Mouse (Mus musculus) T-cell, adult 2 months (primary cell): ENCODE measurements around the gene Higd1b.

ENCODE experiments used
- DNase-seq: peaks from one replicate; pipeline ENCODE4 v3.0.0; 2022; ENCODE audit warnings: low spot score

Gene Higd1b

DNA sequence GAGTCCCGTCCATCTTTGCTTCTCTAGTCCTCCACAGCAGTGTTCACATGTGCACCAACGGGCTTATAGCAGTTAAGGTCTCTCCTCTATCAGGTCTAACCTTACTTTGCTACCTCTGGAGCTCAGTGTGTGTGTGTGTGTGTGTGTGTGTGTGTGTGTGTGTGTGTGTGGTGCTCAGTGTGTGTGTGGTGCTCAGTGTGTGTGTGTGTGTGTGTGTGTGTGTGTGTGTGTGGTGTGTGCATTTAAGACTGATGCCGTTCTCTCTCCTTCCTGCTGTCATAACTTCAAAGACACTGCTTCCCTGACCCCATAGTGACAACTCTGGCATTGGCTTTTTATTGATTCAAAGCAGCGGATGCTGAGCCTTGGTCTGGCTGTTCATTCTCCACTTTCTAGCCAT lies at the start of gene Higd1b:
TSS of gene Higd1b (plus strand) at position 301 of the 400 bp plus-strand sequence.
- DNase-seq: no peak

DNA sequence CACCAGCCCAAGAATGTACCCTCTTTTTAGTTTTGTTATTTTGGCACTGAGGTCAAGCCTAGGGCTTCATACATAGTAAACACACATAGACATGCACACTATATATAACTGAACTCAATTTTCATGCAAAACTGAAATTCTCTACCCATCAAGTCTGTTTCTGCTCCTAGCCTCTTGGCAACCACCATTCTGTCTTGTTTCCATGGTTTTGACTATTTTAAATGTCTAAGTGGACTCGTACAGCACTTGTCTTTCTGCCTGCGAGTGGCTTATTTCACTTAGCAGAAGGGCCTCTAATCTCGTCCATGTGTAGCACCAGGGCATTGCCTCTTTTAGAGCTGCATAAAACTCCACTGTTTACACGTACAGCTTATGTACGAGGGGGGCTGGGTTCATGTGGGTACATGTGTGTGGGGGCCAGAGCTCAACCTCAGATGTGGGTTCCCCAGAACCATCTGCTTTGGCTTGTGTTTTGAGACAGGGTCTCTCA lies 47.9 kb upstream of the Higd1b start:
- DNase-seq: no peak

DNA sequence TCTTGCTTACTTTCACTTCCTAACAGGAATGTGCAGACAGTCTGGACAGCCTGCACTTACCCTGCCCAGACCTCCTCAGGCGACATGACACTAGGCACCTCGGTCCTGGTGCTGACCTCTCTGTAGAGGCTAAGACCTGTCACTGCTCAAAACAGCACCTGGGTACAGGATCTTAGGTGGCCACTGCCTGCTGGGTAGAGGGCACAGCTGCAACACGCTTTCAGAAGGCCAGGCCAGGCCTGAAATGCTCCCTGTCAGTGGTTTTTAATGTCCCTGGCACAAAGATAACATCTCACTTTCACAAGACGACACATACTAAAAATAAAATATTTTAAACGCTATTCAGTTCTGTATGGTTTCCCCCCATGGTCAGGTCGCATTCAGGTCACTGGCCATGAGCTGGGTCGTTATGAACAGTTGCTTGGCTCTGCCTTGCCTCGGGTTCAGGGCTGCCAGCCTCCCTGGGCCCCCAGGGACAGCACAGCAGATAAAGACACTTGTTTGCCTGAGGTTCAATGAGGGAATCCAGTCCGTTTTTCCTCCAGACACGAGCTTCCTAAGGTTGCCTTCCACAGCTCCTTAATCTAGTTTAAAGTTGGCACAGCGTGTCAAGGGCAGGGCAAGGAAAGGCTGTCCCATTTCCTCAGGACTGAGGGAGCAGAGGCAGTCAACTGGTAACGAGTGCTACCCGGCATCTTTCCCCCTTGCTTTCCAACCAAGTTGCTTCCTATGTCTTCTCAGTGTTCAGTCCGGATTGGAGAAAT lies 43.8 kb upstream of the Higd1b start:
- DNase-seq: no peak

DNA sequence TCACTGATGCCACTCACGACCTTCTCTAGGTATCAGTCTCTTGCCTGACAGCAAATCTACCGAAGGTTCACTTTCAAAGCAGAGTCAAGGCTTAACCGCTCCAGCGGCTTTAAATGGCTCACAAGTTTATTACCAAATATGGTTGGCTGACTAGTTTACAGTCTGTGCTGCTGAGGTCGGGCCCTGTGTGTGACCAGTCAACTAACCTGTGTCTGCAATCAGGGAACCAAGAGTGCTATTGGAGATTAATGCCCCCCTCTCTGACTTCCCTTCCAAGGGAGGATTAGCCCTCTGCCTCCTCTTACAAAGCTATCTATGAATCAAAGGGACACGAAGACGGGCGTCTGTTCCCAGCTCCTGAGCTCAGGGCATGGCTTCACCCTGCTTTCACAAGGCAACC lies 41.5 kb upstream of the Higd1b start:
- no peak for DNase-seq

DNA sequence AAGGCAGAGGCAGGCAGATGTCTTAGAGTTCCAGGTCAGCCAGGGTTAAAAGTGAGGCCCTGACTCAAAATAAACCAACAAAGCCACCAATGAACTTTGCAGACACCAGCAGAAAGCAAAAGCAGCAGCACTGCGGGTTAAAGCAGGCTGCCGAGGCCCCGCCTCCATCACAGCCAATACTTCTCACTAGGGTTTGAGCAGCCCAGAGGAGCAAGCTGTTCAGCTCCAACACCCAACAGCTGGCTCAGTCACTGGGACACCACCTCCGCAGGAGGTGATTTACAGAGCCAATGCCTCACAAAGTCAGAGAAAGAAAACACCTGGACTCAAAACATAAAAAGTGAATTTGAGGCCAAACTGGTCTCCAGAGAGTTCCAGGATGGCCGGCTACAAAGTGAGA lies 32.2 kb upstream of the Higd1b start:
- DNase-seq: no peak

DNA sequence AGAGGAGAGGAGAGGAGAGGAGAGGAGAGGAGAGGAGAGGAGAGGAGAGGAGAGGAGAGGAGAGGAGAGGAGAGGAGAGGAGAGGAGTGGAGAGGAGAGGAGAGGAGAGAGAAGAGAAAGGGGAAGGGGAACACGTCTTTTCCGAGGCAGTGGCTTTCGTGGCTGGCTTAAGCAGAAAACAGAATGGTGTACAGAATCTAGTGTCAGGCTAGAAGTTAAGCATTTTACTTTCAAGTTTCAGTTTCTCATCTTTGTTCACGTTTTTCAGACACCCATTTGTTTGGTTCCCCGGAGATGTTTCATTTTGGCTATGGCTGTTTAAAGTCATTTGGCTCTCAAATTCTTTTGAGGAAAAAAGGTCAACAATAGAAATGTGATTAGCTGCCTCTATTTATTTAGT lies 27.4 kb upstream of the Higd1b start:
- DNase-seq: no peak

DNA sequence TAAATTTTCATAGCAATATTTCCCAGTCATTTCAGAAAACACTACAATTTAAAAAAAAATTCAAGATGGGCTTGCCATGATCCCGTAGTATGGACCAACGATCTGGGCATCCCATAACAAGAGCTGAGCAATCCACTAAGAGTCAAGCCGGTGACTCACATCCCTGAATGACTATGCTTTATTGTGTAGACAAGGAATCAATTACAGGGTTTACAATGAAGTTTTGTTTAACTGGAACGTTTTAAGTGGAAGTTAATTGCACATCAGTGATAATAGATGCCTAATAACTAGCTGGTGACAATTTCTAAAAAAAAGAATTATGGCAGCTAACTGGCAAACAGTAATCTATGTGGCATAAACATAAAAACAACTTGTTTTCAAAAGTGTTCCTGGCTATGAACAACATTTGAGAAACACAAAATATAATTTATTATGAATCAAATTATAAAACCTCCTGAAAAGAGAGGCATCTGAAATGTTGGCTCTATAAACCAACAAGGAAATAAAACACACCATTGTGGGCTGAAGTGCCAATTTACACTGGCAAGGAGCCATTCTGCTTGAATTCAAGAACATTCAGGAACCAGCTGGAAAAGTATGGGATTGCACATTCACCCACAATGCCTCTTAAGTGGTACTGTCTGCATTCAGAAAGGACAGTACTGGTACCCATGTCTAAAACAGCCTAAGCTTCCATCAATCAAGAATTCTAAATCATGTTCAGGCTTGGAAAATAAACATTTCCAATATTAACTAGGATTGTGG lies 24.7 kb upstream of the Higd1b start:
- DNase-seq: no peak

DNA sequence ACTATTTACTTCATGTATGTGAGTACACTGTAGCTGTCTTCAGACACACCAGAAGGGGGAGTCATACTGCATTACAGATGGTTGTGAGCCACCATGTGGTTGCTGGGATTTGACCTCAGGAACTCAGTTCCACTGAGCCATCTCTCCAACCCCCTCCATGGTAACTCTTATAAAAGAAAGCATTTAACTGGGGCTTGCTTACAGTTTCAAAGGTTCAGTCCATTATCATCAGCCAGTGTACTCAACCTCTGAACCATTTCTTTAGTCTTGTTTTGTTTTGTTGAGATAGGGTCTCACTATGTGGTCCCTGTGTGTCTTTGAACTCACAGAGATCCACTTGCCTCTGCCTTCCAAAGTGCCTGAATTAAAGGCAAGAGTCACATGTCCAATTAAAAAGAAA lies 20.8 kb upstream of the Higd1b start:
- DNase-seq: no peak

DNA sequence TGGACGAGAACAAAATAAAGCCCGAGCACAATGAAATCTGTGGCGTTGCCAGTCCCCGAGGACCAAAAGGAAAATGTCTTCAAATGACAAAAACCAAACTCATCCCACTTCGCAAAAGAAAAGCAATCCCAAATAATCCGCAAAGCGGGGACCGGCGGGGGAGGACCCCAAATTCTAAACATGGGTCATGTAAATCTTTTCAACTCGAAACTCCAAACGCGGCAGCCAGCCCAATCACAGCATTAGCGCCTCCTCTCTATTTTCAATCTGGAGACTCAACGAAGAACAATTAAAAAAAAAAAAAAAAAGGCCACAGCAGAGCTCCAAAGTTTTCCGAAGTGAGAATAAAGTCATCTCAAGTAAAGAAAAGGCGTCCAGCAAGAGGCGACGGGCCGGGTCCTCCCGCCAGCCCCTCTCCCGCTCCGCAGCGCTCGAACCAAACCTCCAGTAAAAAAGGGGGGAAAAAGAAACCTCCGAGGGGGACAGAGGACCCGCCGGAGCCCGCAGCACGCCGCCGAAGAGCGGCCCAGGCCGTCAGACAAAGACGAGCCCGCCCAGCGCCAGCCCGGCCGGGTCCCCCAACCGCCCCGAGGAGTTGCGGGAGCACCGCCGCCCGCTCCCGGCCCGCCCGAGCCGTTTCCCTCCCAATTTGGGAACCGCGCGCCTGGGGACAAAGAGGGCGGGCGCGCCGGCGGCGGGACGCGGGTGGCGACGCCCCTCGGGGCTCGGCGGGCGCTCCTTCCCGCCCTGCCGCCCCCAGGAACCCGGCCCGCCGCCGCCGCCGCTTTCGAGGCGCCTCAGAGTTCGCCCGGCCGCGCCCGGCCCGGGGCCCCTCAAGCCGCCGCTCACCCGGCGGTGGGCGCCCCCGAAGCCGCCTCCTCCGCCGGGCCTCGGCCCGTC lies 17.3 kb upstream of the Higd1b start:
- DNase-seq: no peak

DNA sequence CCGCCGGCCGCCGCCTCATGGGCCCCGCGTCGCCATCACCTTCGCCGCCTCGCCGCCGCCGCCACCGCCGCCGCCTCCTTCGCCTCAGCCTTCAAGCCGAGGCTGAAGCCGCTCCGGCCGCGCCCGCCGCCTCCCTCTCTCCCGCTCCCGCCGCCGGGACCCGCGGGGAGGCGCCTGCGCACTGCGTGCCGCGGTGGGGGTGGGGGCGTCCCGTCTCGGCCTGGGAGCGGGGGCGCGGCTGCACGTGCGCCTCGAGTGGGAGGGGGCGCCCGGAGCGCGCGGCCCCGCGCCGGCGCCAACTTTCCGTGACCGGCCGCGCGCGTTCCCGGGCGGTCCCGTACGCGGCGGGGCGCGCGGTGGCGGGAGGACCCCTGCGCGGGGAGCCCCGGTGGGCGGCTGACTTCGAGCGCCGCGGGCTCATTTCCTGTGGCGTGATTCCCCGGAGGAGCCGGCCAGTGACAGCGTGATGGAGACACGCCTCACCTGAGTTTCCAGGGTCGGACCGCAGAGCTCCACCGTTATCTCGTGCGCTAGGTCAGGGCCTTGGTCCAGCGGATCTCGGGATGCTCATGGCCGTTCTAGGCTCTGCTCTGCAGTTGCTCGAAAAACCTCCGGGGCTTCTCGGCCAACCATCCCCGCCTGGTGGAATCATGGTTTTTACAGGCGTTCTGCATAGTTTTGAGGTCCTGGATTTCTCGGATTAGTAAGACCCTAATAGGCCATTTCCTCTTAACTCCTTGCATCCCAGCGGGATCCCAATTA lies 16.4 kb upstream of the Higd1b start, which contains the start of gene Gjc1:
TSS of gene Gjc1 (minus strand) at position 680 of the 762 bp plus-strand sequence.
- peak; percentile 4 for DNase-seq

DNA sequence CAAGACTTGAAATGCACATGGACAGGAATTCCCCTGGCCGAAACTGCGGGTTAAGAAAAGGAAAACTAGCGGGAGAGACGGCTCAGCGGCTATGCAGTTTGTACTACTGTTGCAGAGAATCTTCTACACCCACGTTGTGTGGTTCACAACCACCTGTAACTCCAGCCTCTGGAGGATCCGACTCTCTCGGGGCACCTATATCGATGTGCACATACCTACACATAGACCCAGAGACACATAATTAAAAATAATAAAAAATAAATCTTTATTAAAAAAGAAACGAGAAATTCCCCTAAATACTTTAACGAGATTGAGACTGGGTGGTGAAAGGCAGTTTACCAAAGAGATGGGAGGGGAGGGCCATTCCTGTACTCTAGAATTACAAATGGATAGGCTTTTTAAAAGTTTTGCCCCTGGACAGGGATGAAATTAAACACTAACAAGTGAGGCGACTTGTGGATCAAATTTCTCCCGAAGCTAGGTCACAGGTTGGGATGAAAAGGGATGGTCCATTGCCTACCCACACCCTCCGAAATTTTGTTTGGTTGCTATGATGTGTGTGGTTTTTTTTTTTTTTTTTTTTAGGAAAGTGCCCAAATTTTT lies 15.8 kb upstream of the Higd1b start:
- DNase-seq: no peak

DNA sequence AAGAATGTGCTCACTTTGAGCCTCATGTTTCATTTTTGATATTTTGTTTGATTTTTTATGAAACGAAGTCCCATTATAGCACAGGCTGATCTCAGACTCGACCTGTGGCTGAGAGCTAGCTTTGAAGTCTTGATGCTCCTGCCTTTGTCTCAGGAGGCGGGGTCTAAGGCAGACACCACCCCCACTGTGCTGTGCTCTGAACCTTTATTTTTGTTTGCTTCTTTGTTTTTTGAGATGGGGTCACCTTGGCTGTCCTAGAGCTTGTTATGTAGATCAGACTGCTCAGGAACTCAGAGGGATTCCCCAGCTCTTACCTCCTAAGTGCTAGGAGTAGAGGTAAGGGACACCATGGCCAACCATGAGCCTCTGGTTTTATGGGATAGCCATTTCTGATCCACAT lies 15.2 kb upstream of the Higd1b start:
- no peak for DNase-seq

DNA sequence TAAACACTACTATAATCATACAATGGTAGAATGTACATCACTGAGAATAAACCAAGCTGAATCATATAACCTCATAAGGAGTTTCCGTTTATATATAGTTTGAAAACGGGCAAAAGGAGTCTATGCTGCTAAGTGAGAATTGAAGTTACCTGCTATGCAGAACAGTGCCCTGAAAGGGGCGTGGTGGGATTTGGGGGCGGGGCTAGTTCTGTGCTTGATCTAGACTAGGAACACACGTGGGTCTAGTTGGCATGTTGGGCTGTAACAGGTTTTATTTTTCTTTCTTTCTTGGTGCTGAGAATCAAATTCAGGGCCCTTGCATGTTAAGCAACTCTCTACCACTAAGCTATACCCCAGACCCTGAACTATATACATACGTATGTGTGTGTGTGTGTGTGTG lies 14.4 kb upstream of the Higd1b start:
- DNase-seq: peak; percentile 23

DNA sequence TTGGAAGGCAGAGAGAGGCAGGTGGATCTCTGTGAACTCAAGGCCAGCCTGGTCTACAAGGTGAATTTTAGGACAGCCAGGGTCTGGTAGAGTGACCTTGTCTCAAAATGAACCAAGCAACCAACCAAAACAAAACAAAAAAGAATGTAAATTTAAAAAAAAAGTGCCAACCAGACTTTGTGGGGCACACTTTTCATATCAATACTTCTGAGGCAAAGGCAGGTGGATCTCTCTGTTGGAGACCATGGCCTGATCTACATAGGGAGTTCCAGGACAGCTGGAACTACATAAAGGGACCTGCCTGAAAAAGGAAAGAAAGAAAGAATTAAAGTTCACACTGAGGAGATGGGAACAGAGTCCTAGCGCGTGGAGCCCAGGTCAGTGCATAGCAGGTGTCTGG lies 9.2 kb upstream of the Higd1b start:
- DNase-seq: no peak

DNA sequence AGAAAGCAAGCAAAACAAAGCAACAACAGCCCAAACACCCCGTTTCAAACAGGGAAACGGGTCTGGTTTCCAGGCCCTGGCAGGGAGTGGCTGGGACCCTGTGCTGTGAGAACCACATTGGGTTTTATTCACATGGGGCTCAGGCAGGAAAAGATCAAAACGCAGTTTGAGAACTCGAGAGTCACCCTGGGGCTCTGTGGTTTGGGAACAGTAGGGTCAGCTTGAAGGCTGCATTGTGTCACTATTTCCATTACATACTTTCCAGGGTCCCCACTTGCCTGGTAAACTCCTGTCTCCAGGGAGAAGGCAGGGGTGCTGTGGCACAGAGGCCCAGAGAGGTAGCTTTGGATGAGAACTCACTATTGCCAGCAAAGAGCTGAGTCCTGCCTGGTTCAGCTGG lies 8.6 kb upstream of the Higd1b start:
- no peak for DNase-seq

DNA sequence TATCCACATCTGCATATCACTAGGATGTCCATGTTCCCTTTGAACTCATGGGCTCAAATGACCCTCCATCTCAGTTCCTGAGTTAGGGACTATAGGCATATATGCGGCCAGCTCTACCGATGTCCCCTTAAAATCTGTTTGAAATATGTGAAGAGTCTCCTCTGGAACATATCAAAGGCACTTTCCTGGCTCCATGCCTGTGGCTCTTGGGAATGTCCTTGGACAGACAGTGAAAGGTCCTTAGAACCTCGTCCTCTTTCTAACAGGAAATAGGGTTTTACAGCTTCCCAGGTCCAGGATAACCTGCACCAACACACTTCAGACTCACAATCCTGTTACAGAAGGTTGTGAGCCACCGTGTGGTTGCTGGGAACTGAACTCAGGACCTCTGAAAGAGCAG lies 5.4 kb upstream of the Higd1b start:
- DNase-seq: no peak

DNA sequence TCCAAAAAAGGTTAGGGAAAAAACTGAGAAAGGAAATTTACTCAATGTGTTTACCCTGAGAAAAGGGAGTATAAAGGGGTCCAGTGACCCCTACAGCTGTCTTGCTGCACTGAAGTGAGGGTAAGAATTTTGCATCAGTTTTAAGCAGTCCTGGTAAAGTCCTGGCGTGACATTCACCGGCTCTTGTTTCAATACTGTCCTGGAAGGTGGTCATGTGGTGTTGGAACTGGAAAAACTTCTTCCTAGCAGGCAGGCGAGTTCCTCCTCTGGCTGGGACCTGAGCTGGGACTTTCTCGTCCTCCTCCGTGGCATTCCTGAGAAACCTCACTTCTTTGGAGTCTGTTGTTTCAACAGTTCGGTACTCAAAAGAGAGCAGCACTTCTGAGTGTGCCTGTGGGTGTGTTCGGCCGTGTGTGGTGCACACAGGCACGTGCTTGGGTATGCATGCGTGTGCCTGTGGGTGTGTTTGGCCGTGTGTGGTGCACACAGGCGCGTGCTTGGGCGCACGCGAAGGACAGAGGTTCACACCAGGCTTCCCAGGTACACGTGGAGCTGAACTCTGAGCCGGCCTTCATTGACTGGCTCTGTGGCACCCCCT lies 2.9 kb upstream of the Higd1b start:
- DNase-seq: no peak

DNA sequence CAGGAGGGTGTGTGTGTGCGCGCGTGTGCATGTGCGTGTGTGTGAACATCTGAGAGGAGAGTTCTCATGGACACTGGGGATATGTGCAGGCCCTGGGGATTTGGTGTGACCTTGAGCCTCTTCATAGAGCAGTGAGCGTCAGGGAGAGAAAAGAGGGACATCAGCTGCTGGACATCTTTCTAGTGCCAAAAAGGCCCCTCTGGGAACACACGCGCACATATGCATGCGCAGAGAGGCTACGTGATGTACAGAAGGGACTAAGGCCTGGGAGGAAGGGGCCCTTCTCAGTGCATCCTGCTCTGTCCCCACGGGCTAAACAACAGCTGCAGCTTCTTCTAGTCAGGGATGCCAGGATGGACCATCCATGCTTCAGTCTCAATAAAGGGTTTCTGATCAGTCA lies 1.4 kb upstream of the Higd1b start:
- no peak for DNase-seq

DNA sequence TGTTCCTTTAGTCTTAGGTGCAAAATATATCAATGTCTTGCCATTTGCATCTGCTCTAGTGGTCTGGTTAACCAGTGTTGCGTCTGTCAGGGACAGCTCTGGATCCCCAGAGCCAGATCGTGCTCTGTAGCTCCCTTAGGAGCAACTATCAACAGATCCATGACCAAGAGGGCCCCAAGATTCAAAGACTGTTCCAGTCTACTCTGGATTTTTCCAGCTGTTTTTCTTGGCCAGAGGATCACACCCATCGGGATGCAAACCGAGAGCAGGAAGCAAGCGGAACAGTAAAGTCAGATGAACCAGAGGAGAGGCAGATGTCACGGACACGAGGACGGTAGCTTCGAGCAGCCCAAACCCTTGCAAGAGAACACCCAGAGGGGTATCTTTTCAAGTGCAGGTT lies 497 bp downstream of the Higd1b start:
- DNase-seq: no peak

DNA sequence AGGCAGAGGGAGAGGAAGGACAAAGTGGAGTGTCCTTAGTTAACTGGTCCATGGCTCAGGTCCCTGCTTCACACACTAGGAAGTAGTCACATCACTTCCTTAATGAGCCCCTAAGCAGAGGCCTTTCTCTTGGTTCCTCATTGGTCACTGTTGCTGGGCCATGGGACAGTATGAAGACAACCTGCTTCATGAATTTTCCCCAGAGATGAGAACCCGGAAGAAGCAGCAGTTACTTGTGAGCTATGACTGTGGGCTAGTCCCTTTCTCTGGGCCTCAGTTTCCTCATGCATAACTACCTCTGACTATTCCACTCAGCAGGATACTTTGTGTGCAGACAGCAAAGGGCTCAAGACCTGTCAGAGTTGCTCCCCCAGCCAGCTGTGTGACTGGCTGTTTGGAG lies 1.7 kb downstream of the Higd1b start:
- DNase-seq: no peak

DNA sequence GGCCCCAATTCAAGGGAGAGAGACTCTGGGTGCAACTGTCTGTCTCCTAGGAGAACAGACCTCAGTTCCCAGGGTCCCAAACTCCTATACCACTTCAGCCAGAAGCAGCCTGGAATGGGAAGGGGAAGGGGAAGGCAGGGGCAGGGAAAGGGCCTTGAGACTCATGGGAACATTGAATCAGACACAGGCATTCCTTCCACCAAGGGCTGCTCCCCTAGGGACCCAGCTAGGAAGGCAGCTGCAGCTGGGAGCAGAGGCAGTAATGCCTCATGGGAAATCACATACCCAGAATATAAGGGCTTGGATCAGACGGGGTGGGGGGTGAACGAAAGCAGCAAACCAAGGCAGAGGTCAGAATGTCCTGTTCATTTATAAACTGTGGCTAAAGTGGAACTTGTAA lies 2.5 kb downstream of the Higd1b start:
- no peak for DNase-seq
